Mouse (Mus musculus) limb, embryonic 11.5 days (tissue): Measurements from ENCODE around the gene Styxl1. TPM values are rescaled to one million over a fixed set of nuclear protein-coding genes. Genes with fewer than 3 reads are reported as not detected.

Experiments
- microRNA-seq: library from miRNA; unstranded; fragments of <30 nt; microRNA quantifications from one replicate; pipeline ENCODE4, GENCODE M21; 2016
- polyA plus RNA-seq: library from polyadenylated mRNA; unstranded; fragments of >200 nt; fragmentation: Nextera tagmentation; extraction: Ambion mirVana; gene quantifications from 2 replicates; pipeline ENCODE4 v1.2.1, GENCODE M21; 2014

The Styxl1 gene
- polyA plus RNA-seq, 1 experiment from 2014 or later = not detected

Small RNA genes lying within 50 kb of the gene (microRNA-seq; reads per million reads assigned to microRNA genes)
- not detected for gene Mir7034

Other genes with a start within 250 kb of the Styxl1 start
- gene Hip1, start 233.3 kb downstream of the Styxl1 start, polyA plus RNA-seq = 35.2 and 39.4 TPM in 2 replicates
- gene Ccl26, start 214.8 kb downstream of the Styxl1 start, polyA plus RNA-seq = not detected in 2 replicates
- 0.37 and 1.3 TPM in 2 replicates for gene Ccl24, start 205.3 kb downstream of the Styxl1 start, polyA plus RNA-seq
- gene Rhbdd2, start 145.8 kb downstream of the Styxl1 start, polyA plus RNA-seq = 55.3 and 56.6 TPM in 2 replicates
- 111 and 121 TPM in 2 replicates for gene Por, start 108.4 kb downstream of the Styxl1 start, polyA plus RNA-seq
- gene Tmem120a, start 33.9 kb downstream of the Styxl1 start, polyA plus RNA-seq = 43.6 and 49.5 TPM in 2 replicates
- 550 and 569 TPM in 2 replicates for gene Mdh2, start 95 bp upstream of the Styxl1 start, polyA plus RNA-seq
- not detected in 2 replicates for gene Srrm3, start 28.5 kb upstream of the Styxl1 start, polyA plus RNA-seq
- gene Hspb1, start 109.5 kb upstream of the Styxl1 start, polyA plus RNA-seq = 30.7 and 35.4 TPM in 2 replicates
- 98.2 and 105 TPM in 2 replicates for gene Ywhag, start 156.2 kb upstream of the Styxl1 start, polyA plus RNA-seq
- gene Ssc4d, start 196.1 kb upstream of the Styxl1 start, polyA plus RNA-seq = 4.6 and 5.7 TPM in 2 replicates
- not detected in 2 replicates for gene Zp3, start 201.7 kb upstream of the Styxl1 start, polyA plus RNA-seq
- gene Dtx2, start 216.4 kb upstream of the Styxl1 start, polyA plus RNA-seq = 32.3 and 33.8 TPM in 2 replicates